Mouse (Mus musculus) kidney, adult 9 months (tissue): ENCODE data around the gene L2hgdh.

ENCODE experiments used
- DNase-seq: peaks from one replicate; pipeline ENCODE4 v3.0.0; 2022

The L2hgdh gene

GRCm38 (mm10) chr12:69729246-69729645 is 4.6 kb upstream of the L2hgdh start:
- DNase-seq = no peak

DNA sequence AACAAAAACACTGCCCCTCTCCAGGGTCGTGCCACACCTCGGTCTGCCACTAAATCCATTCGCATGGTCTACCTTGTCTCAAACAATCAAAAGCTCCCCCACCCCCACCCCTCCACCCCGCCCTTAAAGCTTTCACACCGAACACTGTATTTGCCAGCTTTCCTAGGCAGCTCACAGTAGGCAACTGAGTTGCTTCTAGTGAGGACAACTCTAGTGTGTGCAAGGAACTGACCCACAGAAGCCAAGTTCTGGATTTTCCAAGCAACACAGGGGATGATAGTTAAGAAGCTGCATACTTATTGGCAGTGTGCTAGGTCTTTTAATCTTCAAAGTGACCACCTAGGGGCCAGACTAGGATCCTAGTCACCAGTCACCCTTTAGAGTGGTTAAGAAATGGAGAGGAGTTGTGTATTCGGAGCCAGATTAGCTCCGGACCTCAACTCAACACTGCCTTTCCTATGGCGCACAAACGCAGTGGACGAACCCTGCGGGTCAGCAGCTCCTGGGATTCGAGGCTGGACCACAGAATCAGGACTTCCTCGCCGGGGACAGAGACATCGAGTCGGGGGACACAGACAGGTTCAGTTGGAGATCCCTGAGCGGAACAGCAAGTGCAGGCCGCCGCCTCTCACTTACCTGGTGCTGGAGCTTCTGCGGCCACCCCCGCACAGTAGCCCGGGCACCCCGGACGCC is 509 bp downstream of the L2hgdh start:
- DNase-seq = no peak

DNA sequence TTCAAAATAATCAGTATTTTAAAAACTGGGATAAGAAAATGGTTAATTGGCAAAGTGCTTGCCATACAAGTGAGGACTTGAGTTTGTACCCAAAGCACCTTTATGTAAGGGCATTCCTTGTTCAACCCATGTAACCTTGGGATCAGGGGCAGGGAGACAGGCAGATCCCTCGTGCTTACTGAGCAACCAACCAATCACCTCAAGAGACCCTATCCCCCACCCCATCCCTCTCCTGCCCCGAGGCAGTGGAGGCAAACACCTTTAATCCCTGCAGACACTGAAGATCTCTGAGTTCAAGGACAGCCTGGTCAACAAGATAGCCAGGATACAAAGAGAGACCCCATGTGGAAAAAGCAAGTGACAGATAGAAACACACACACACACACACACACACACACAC is 1.3 kb downstream of the L2hgdh start:
- peak; percentile 44 for DNase-seq

GRCm38 (mm10) chr12:69722857-69723256 is 1.8 kb downstream of the L2hgdh start:
- DNase-seq = no peak

GRCm38 (mm10) chr12:69713628-69714027 is 11.0 kb downstream of the L2hgdh start:
- DNase-seq = peak; percentile 68

DNA sequence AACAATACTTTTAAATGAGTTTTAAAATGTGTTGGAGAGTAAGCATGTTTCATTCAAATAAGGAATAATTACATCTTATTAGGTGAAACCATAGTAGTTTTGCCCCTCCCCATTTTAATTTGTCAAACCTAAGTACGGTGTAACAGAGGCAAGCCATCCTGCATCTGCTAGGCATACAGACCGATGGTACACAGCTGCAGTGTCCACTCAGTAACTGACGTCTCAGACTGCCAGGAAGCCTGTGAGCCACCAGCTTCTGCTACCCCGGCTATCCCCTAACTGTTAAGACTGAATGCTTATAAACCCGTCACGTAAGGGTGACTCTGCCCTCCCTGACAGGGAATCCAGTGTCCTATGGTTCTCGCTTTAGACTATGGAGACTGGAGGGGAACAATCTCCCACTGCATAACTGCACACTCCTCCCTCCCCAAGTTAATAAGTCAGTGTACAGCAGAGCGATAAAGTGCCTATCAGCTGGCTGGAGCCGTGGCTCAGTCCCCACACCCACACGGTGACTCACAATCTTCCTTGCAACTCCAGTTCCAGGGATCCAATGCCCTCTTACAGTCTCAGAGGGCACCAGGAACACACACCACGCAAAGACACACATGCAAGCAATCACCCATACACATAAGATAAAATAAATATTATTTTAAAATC is 19.7 kb downstream of the L2hgdh start:
- DNase-seq = no peak

GRCm38 (mm10) chr12:69698352-69698751 is 26.3 kb downstream of the L2hgdh start:
- DNase-seq = no peak

GRCm38 (mm10) chr12:69696746-69697145 is 27.9 kb downstream of the L2hgdh start:
- peak; percentile 82 for DNase-seq

- DNase-seq = no peak
Observed at GRCm38 (mm10) chr12:69693471-69693870, 31.2 kb downstream of the L2hgdh start.

- DNase-seq = no peak
Observed at GRCm38 (mm10) chr12:69690714-69691113, 34.0 kb downstream of the L2hgdh start.

DNA sequence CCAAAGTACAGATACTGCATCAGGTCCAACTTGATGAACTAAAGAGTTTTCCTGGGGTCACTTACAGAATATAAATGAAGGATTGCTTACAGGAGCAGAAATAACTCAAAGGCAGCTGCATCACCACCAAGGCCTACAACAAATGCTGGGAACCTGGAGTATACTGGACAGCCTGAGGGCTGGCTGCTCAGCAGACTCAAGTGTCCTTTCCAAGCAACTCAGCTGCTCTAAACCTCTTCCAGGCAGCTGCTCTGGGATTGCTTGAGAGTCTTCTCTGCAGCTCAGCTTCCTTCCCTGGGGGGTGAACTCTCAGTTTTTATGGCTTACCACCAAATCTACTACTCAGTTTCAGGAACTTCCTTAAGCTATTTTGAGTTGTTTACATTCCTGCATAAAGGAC is 35.6 kb downstream of the L2hgdh start:
- DNase-seq = no peak

DNA sequence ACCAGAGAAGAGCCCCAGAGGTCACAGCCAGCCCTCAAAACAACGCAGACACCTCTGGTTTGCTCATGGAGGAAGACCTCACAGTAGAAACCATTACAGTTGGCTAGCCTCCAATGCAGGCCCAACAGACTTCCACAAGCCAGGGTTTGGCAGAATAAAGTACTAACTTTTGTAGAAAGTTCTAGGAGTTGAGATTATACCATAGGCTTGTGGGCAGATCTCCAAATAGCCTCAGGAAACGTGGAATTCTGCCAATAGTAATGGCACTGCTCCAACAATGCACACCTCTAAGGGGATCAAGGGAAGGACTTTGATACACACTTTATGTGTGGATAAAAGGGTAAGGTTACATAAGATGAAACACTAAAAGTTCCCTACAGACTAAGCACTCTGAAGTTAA is 36.3 kb downstream of the L2hgdh start:
- peak; percentile 57 for DNase-seq

GRCm38 (mm10) chr12:69683537-69683936 is 41.1 kb downstream of the L2hgdh start:
- peak; percentile 96 for DNase-seq

DNA sequence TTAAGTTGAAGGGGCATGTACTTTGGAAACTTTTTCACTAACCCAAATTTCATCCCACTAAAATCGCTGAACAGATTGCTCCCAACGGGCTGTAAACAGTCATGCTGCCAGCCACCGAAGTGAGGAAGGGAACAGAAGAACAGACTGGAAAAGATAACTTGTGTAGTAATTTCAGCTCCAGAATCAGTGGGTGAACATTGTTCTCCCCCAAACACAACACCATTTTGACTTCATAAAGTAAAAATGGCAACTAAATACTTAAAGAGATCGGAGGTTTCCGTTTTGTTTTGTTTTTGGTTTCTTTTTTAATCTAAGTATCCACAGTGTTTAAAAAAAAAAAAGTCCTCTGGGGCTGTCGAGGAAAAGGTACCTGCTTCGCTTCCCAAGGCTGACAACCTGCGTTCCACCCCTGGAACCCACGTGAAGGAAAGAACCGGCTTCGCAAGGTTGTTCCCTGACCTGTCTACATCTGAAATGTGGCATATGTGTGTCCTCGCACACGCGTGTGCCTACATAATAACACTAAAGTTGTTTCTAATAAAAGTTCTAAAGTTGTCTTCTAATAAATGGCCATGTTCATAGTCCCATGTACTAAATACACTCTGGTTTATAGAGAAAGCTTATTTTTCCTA is 41.8 kb downstream of the L2hgdh start:
- DNase-seq = peak; percentile 26

- peak; percentile 83 for DNase-seq
Observed at GRCm38 (mm10) chr12:69682065-69682787, 42.4 kb downstream of the L2hgdh start.

DNA sequence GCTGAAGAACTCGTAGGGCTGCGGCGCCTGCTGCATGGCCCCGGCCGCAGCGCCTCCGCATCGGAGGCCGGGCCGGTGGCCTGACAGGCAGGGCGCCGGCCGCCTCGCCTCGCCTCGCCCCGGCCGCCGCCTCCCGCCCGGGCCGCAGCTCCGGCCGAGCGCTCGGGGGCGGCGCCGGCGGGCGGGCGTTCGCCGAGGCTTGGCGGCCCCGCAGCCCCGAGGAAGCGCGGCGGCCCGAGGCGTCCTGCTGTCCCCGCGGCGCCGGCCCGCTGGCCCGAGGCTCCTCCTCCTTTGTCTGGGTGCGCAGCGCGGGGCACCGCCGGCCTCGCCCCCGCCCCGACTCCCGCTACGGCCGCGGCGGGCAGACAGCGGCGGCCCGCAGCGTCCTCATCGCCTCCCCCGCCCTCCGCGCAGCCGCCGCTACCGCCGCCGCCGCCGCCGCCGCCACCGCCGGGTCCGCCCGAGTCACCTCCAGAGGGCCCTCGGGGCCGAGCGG is 43.1 kb downstream of the L2hgdh start, which contains the start of gene Sos2:
Gene Sos2, minus strand, starts transcription at position 287 of the 496 bp plus-strand sequence.
- DNase-seq = peak; percentile 61

- DNase-seq = peak; percentile 44
Observed at GRCm38 (mm10) chr12:69680635-69681565, 43.8 kb downstream of the L2hgdh start.

DNA sequence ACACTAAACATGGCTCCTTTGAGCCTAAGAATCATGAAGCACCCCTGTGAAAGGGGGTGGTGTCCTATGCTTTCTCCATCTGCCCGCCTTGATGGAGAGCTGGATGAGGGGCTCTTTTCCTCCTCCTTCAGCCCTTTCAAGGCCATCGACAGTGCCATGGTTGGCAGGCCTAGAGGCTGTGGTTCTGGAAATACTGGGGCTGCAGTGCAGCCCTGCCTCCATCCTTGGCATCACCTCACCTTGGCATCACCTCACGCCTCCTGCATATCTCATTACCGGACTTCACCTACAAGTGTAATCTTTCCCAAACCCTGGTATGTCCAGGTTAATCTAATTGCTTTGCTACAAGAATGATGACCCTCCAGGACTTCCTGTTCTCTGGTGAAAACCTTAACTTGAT is 48.5 kb downstream of the L2hgdh start:
- no peak for DNase-seq

GRCm38 (mm10) chr12:69674576-69675537 is 49.8 kb downstream of the L2hgdh start:
- no peak for DNase-seq

GRCm38 (mm10) chr12:69674176-69674575 is 50.5 kb downstream of the L2hgdh start:
- peak; percentile 34 for DNase-seq

DNA sequence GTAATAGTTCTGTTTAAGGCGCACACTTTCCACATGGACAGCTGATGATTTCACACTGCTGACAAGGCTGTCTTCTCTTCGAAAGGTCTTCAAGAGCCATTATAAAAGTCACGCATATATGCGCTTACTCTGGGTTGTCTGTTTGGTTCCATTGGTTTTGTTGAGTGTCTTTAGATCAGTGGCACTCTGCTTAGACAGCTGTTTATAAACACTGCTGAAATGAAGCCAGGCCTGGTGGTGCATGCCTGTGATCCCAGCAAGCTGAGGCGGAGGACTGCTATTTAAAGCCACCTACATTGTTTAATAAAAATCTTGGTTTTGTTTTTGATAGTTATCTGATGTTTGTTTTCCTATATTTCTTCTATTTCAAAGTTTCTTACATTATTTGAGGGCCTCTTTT is 58.0 kb downstream of the L2hgdh start:
- DNase-seq = no peak
